Mouse (Mus musculus) myocyte (in vitro differentiated cells): ENCODE measurements around the gene Nanos2. TPM values are rescaled to one million over a fixed set of nuclear protein-coding genes. Genes with fewer than 3 reads are reported as not detected.
A peak's percentile ranks its signal among the peaks of the same experiment; 100 is the strongest.

Experiments
- H3K27me3 ChIP-seq: one replicate; pipeline ENCODE4 v1.6.1; 2011; ENCODE audit not compliant: control insufficient read depth, insufficient read depth, insufficient read length
- H3K36me3 ChIP-seq: one replicate; pipeline ENCODE4 v1.6.1; 2011; ENCODE audit not compliant: control insufficient read depth, insufficient read depth
- H3K4me2 ChIP-seq: one replicate; pipeline ENCODE4 v1.6.1; 2011; ENCODE audit warnings: low read depth, control low read depth
- H3K4me3 ChIP-seq: one replicate; pipeline ENCODE4 v1.5.1; 2011; ENCODE audit warnings: mild to moderate bottlenecking, control low read depth, moderate library complexity
- H3K79me2 ChIP-seq: one replicate; pipeline ENCODE4 v1.6.1; 2011; ENCODE audit not compliant: control insufficient read depth, insufficient read depth
- H3ac ChIP-seq: one replicate; pipeline ENCODE4 v1.6.1; 2011; ENCODE audit not compliant: control insufficient read depth, insufficient read length
- CEBPB ChIP-seq: IDR thresholded peaks from 2 replicates; pipeline ENCODE4 v1.6.1; 2011; ENCODE audit warnings: mild to moderate bottlenecking, moderate library complexity; ENCODE audit not compliant: poor library complexity, insufficient read depth, severe bottlenecking
- E2F4 ChIP-seq: IDR thresholded peaks from one replicate; pipeline ENCODE4 v1.6.1; 2011; ENCODE audit warnings: mild to moderate bottlenecking, control low read depth, moderate library complexity; ENCODE audit not compliant: insufficient read depth
- MAX ChIP-seq: IDR thresholded peaks from one replicate; pipeline ENCODE4 v1.6.1; 2011; ENCODE audit warnings: low read depth, mild to moderate bottlenecking, control low read depth
- MYOD1 ChIP-seq, 3 experiments: IDR thresholded peaks; one replicate each; pipeline ENCODE4 v1.6.1; 2011; ENCODE audit warnings: control low read depth in 2 of 3, low read depth in 2 of 3, mild to moderate bottlenecking in 2 of 3, moderate library complexity in 1 of 3; ENCODE audit not compliant: insufficient read length in 2 of 3, control insufficient read depth in 1 of 3
- MYOG ChIP-seq, 3 experiments: IDR thresholded peaks; one replicate each; pipeline ENCODE4 v1.6.1; 2011; ENCODE audit warnings: control low read depth in 2 of 3, low read depth in 2 of 3, mild to moderate bottlenecking in 2 of 3; ENCODE audit not compliant: insufficient read length in 2 of 3, control insufficient read depth in 1 of 3, insufficient read depth in 1 of 3
- POLR2A ChIP-seq: IDR thresholded peaks from one replicate; pipeline ENCODE4 v1.6.1; 2011; ENCODE audit warnings: low read depth, mild to moderate bottlenecking, control low read depth, moderate library complexity; ENCODE audit not compliant: insufficient read length
- POLR2AphosphoS2 ChIP-seq: IDR thresholded peaks from one replicate; pipeline ENCODE4 v1.6.1; 2011; ENCODE audit warnings: low read depth, control low read depth; ENCODE audit not compliant: insufficient read length
- REST ChIP-seq: IDR thresholded peaks from one replicate; pipeline ENCODE4 v1.6.1; 2011; ENCODE audit warnings: mild to moderate bottlenecking, control low read depth, moderate library complexity; ENCODE audit not compliant: insufficient read depth, insufficient read length
- SRF ChIP-seq: IDR thresholded peaks from one replicate; pipeline ENCODE4 v1.6.1; 2011; ENCODE audit warnings: low read depth; ENCODE audit not compliant: control insufficient read depth, insufficient read length
- TCF12 ChIP-seq: IDR thresholded peaks from one replicate; pipeline ENCODE4 v1.6.1; 2011; ENCODE audit warnings: mild to moderate bottlenecking, control low read depth; ENCODE audit not compliant: poor library complexity, insufficient read depth, severe bottlenecking
- TCF3 ChIP-seq: IDR thresholded peaks from one replicate; pipeline ENCODE4 v1.6.1; 2011; ENCODE audit warnings: low read depth, control low read depth; ENCODE audit not compliant: insufficient read length
- USF1 ChIP-seq: IDR thresholded peaks from one replicate; pipeline ENCODE4 v1.6.1; 2011; ENCODE audit warnings: low read depth, mild to moderate bottlenecking, control low read depth, moderate library complexity
- polyA plus RNA-seq: library from polyadenylated mRNA; unstranded; fragments of >200 nt; fragmentation: generic; extraction: Trizol; gene quantifications from one replicate; pipeline ENCODE4 v1.2.1, GENCODE M21; 2012; ENCODE audit warnings: missing spikeins

The Nanos2 gene
- not detected for polyA plus RNA-seq

- H3K36me3 ChIP-seq, result no peaks in the 10 kb centered on the region
- no peak for TF ChIP-seq E2F4
- TF ChIP-seq MYOG (IDR thresholded peaks at IDR 0.05; ENCODE audit: control insufficient read depth in 1 of 3, insufficient read depth in 1 of 3, insufficient read length in 2 of 3, low read depth in 2 of 3), result no peak
- TF ChIP-seq MYOD1 (IDR thresholded peaks at IDR 0.05; ENCODE audit: control insufficient read depth in 1 of 3, insufficient read length in 2 of 3, low read depth in 2 of 3), result no peak
- TF ChIP-seq CEBPB, result no peak
- no peak for TF ChIP-seq TCF12
- TF ChIP-seq TCF3, result no peak
- no peak for TF ChIP-seq POLR2A
- no peak for TF ChIP-seq POLR2AphosphoS2
- TF ChIP-seq USF1, result no peak
- TF ChIP-seq SRF, result no peak
- no peak for TF ChIP-seq MAX
- no peaks in the 10 kb centered on the region for H3K79me2 ChIP-seq
- no peak within 1 kb of the TSS for H3K4me2 ChIP-seq
- H3ac ChIP-seq, result no peak within 1 kb of the TSS
- H3K27me3 ChIP-seq, result peaks cover 26% of the 10 kb centered on the region
- H3K4me3 ChIP-seq, result no peak within 1 kb of the TSS
Observed at GRCm38 (mm10) chr7:18987100-18987499, at the start of gene Nanos2. Nanos2 (plus strand) TSS chr7:18987400.

GRCm38 (mm10) chr7:18942376-18942775 lies 44.8 kb upstream of the Nanos2 start:
- Histone ChIP-seq H3ac (no peak overlapping the region), H3K36me3 (no peaks in the 10 kb centered on the region), H3K4me3 (no peak overlapping the region), H3K79me2 (no peaks in the 10 kb centered on the region), H3K27me3 (peaks cover 25% of the 10 kb centered on the region), H3K4me2 (no peak overlapping the region)
- TF ChIP-seq TCF3 (no peak), MYOD1 (IDR thresholded peaks at IDR 0.05; ENCODE audit: control insufficient read depth in 1 of 3, insufficient read length in 2 of 3, low read depth in 2 of 3) (peak in 1 of 3 experiments; percentile 30)

GRCm38 (mm10) chr7:18942815-18943214 lies 44.4 kb upstream of the Nanos2 start:
- H3K36me3 ChIP-seq, result no peaks in the 10 kb centered on the region
- H3K27me3 ChIP-seq, result peaks cover 25% of the 10 kb centered on the region
- no peak overlapping the region for H3K4me2 ChIP-seq
- H3K79me2 ChIP-seq, result no peaks in the 10 kb centered on the region
- TF ChIP-seq TCF3 (no peak), USF1 (no peak), SRF (no peak), REST (no peak), POLR2AphosphoS2 (no peak), MYOD1 (IDR thresholded peaks at IDR 0.05; ENCODE audit: control insufficient read depth in 1 of 3, insufficient read length in 2 of 3, low read depth in 2 of 3) (no peak), CEBPB (no peak), POLR2A (no peak), MYOG (IDR thresholded peaks at IDR 0.05; ENCODE audit: control insufficient read depth in 1 of 3, insufficient read depth in 1 of 3, insufficient read length in 2 of 3, low read depth in 2 of 3) (no peak), E2F4 (no peak), MAX (no peak), TCF12 (no peak)
- no peak overlapping the region for H3K4me3 ChIP-seq
- H3ac ChIP-seq, result no peak overlapping the region

- Histone ChIP-seq H3K4me3 (no peak overlapping the region), H3K4me2 (no peak overlapping the region), H3K36me3 (no peaks in the 10 kb centered on the region), H3K79me2 (no peaks in the 10 kb centered on the region), H3ac (no peak overlapping the region), H3K27me3 (peaks cover 10% of the 10 kb centered on the region)
- TF ChIP-seq TCF3 (no peak), MAX (no peak), CEBPB (no peak), MYOD1 (IDR thresholded peaks at IDR 0.05; ENCODE audit: control insufficient read depth in 1 of 3, insufficient read length in 2 of 3, low read depth in 2 of 3) (no peak), MYOG (IDR thresholded peaks at IDR 0.05; ENCODE audit: control insufficient read depth in 1 of 3, insufficient read depth in 1 of 3, insufficient read length in 2 of 3, low read depth in 2 of 3) (no peak), POLR2AphosphoS2 (no peak), TCF12 (no peak), E2F4 (no peak), POLR2A (no peak)
Observed at GRCm38 (mm10) chr7:18948151-18948550, 39.0 kb upstream of the Nanos2 start.

- no peak overlapping the region for H3ac ChIP-seq
- H3K79me2 ChIP-seq, result no peaks in the 10 kb centered on the region
- no peak overlapping the region for H3K4me3 ChIP-seq
- TF ChIP-seq MAX (no peak), USF1 (no peak), TCF12 (no peak), POLR2A (no peak), MYOG (IDR thresholded peaks at IDR 0.05; ENCODE audit: control insufficient read depth in 1 of 3, insufficient read depth in 1 of 3, insufficient read length in 2 of 3, low read depth in 2 of 3) (no peak), POLR2AphosphoS2 (no peak), CEBPB (no peak), TCF3 (no peak), SRF (no peak)
- H3K36me3 ChIP-seq, result no peaks in the 10 kb centered on the region
- no peak overlapping the region for H3K4me2 ChIP-seq
- no peaks in the 10 kb centered on the region for H3K27me3 ChIP-seq
Observed at GRCm38 (mm10) chr7:18949781-18950522, 37.2 kb upstream of the Nanos2 start.
